Mouse (Mus musculus): ENCODE data around the gene Bmp2.

DNA sequence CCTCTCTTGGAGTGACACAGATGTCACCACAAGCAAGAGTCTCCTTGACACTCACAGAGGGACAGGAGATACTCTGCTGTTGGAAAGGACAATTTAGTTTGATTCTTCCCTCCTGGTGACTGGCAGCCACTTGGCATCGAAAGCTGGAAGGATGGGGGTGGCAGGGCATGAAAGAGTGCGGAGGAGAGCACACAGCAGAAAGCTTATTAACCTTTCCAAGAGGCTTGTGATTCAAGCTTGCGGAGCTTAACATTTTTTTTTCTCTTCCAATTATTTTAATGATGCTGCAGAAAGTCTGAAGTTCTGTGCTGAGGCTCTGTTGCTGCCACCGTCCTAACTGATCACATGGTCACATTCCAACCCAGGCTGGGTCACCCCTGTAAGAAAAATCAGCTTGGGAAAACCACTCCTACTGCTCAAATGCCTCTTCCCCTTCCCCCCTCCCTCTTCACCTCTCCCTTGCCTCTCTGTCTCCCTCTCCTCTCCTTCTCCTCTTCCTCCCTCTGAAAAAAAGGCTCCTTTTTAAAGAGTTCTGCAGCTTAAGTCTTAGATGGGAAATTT, 26.3 kb upstream of the Bmp2 start:
- no peak for TF ChIP-seq POLR2A (IDR thresholded peaks at IDR 0.05; ENCODE audit: borderline replicate concordance, extremely low read depth, insufficient read depth, insufficient read length, poor library complexity, severe bottlenecking)
- no peak for TF ChIP-seq CTCF (IDR thresholded peaks at IDR 0.05; ENCODE audit: borderline replicate concordance, extremely low read depth, insufficient read depth, insufficient read length)

Data from brain, embryonic 14.5 days (tissue).